Mouse (Mus musculus): ENCODE results near the gene Dgki. TPM values are rescaled to one million over a fixed set of nuclear protein-coding genes. Genes with fewer than 3 reads are reported as not detected.

Dgki gene
- total and polyA plus RNA-seq, 2 experiments from 2014 or later: 4.5 to 20.1 TPM

DNA sequence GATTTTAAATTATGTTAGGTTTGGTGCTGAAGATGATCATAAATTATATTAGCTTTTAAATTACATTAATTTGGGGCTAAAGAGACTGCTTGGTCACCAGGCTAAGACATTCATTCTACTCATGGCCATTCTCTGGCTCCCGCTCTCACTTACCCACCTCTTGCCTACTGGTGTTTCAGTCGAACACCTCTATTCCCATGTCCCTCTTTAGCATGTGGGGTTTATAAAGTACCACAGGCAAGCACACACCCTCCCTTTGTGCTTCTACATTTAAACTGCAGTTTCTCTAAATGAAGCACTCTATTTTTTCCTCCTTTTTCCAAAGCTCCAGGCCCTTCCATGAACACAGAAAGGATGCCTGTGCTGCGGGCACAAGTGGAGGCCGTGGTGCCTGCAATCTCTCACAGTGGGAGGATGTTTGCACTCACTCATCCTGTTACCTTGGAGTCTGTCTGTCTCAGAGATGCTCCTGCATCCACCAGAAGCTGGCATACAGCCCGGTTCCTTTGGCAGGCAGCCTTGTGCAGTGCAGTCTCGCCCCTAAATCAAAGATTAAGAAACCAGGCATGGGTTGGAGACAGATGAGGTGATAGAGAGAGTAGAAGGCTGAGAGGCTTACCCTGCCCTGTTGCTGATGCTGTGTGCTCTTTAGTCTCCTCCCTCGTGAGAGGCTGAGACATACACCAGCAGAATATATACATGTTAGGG, 449.4 kb downstream of the Dgki start:
- H3K9ac ChIP-seq (replicated peaks; ENCODE audit: low read length): no peak overlapping the region
- TF ChIP-seq CTCF (IDR thresholded peaks at IDR 0.05; ENCODE audit: low read depth): no peak
- no peaks in the 10 kb centered on the region for H3K4me1 ChIP-seq (ENCODE audit: insufficient read depth, low read length)
- H3K9me3 ChIP-seq (ENCODE audit: low read length): no peaks in the 10 kb centered on the region
- no peaks in the 10 kb centered on the region for H3K27me3 ChIP-seq (ENCODE audit: insufficient read depth, low read length)
- peak overlapping the region; percentile 17 for H3K27ac ChIP-seq
- H3K4me3 ChIP-seq (ENCODE audit: low read length): no peak overlapping the region
- ATAC-seq (peak; percentile 94), DNase-seq (ENCODE audit: low spot score) (peak; percentile 88)
- peaks cover 4% of the 10 kb centered on the region; the same call in 1 of the 2 replicates for H3K36me3 ChIP-seq (ENCODE audit: insufficient read depth, low read length)
- 38% methylated on average over 7 of the region's 7 CpGs for WGBS
- H3K4me2 ChIP-seq (ENCODE audit: low read depth, low read length): no peak overlapping the region

DNA sequence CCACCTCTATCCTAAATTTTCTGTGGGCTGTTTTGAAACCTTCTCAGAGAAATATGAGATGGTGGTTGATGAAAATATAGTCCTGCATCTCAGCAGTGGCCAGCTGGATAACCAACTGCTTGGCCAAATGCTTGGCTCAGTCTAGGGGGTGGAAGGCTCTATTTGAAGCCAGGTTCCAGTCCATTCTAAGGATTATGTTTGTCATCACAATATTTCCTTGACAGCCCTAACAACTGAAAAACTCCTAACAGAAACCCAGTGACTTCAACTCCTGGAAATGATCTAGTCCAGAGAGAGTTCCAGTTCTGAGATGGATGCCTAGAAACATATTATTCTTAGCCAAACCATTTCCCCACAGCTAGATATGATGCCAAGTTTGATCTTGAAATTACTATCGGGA, 454.7 kb downstream of the Dgki start:
- H3K4me2 ChIP-seq (ENCODE audit: low read depth, low read length): no peak overlapping the region
- no peak overlapping the region for H3K27ac ChIP-seq
- peaks cover 4% of the 10 kb centered on the region; the same call in 1 of the 2 replicates for H3K36me3 ChIP-seq (ENCODE audit: insufficient read depth, low read length)
- no peak overlapping the region for H3K4me3 ChIP-seq (ENCODE audit: low read length)
- ATAC-seq (no peak), DNase-seq (ENCODE audit: low spot score) (no peak)
- peaks cover 4% of the 10 kb centered on the region; the same call in 1 of the 2 replicates for H3K4me1 ChIP-seq (ENCODE audit: insufficient read depth, low read length)
- H3K9ac ChIP-seq (replicated peaks; ENCODE audit: low read length): no peak overlapping the region
- no peaks in the 10 kb centered on the region for H3K27me3 ChIP-seq (ENCODE audit: insufficient read depth, low read length)
- no peak for TF ChIP-seq CTCF (IDR thresholded peaks at IDR 0.05; ENCODE audit: low read depth)
- 62% methylated on average over 1 of the region's 1 CpGs for WGBS
- H3K9me3 ChIP-seq (ENCODE audit: low read length): no peaks in the 10 kb centered on the region

DNA sequence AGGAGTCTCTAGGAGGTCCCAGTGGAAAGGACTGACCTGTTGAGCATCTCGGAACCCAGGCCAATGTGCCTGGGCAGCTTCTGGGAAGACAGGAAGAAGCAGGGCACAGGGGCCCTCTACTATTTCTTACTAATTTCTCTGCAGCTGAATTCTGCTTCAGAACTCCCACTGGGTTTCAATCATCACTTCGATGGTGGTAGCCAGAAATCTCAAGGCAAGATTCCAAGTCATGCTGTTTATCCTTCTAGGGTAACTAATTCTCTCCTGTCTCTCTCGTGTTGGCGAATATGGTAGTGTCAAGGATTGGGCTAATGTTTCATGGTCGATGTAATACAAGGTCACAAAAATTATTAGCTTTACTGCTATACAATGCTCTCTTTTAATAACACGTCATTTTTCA, 455.7 kb downstream of the Dgki start:
- Histone ChIP-seq H3K4me2 (ENCODE audit: low read depth, low read length) (no peak overlapping the region), H3K36me3 (ENCODE audit: insufficient read depth, low read length) (peaks cover 4% of the 10 kb centered on the region; the same call in 1 of the 2 replicates), H3K4me1 (ENCODE audit: insufficient read depth, low read length) (peaks cover 4% of the 10 kb centered on the region; the same call in 1 of the 2 replicates), H3K27me3 (ENCODE audit: insufficient read depth, low read length) (no peaks in the 10 kb centered on the region), H3K27ac (no peak overlapping the region), H3K9me3 (ENCODE audit: low read length) (no peaks in the 10 kb centered on the region), H3K9ac (replicated peaks; ENCODE audit: low read length) (no peak overlapping the region), H3K4me3 (ENCODE audit: low read length) (no peak overlapping the region)
- WGBS: 44% methylated on average over 6 of the region's 6 CpGs
- ATAC-seq (peak; percentile 59), DNase-seq (ENCODE audit: low spot score) (peak; percentile 87)
- TF ChIP-seq CTCF (IDR thresholded peaks at IDR 0.05; ENCODE audit: low read depth): no peak

DNA sequence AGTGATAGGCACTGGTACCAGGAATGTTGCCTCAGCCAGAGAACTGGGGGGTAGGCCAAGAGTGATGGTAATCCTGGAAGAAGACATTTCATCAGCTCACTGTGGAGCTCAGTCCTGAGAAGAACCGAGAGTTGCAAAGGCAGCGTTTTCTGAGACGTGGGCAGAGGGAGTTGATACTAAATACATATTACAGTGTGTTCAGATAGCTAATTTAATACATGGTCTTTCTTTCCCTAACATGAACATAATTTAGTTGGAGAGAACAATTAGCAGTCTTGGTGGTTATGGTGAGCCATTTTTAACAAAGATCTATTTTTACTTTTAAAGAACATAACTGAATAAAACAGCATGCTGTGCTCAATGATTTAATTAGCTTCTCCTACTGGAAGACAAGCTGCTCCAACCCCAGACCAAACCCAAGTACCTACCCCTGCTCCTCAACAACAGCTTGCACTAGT, 456.9 kb downstream of the Dgki start:
- H3K4me3 ChIP-seq (ENCODE audit: low read length): no peak overlapping the region
- no peaks in the 10 kb centered on the region for H3K9me3 ChIP-seq (ENCODE audit: low read length)
- 45% methylated on average over 3 of the region's 3 CpGs for WGBS
- no peaks in the 10 kb centered on the region for H3K27me3 ChIP-seq (ENCODE audit: insufficient read depth, low read length)
- no peak overlapping the region for H3K4me2 ChIP-seq (ENCODE audit: low read depth, low read length)
- H3K36me3 ChIP-seq (ENCODE audit: insufficient read depth, low read length): peaks cover 4% of the 10 kb centered on the region; the same call in 1 of the 2 replicates
- DNase-seq (ENCODE audit: low spot score) (peak; percentile 43), ATAC-seq (no peak; the same call in 1 of the 2 replicates)
- no peak for TF ChIP-seq CTCF (IDR thresholded peaks at IDR 0.05; ENCODE audit: low read depth)
- peaks cover 4% of the 10 kb centered on the region; the same call in 1 of the 2 replicates for H3K4me1 ChIP-seq (ENCODE audit: insufficient read depth, low read length)
- H3K9ac ChIP-seq (replicated peaks; ENCODE audit: low read length): no peak overlapping the region
- H3K27ac ChIP-seq: peak overlapping the region; percentile 20; the same call in 1 of the 2 replicates

DNA sequence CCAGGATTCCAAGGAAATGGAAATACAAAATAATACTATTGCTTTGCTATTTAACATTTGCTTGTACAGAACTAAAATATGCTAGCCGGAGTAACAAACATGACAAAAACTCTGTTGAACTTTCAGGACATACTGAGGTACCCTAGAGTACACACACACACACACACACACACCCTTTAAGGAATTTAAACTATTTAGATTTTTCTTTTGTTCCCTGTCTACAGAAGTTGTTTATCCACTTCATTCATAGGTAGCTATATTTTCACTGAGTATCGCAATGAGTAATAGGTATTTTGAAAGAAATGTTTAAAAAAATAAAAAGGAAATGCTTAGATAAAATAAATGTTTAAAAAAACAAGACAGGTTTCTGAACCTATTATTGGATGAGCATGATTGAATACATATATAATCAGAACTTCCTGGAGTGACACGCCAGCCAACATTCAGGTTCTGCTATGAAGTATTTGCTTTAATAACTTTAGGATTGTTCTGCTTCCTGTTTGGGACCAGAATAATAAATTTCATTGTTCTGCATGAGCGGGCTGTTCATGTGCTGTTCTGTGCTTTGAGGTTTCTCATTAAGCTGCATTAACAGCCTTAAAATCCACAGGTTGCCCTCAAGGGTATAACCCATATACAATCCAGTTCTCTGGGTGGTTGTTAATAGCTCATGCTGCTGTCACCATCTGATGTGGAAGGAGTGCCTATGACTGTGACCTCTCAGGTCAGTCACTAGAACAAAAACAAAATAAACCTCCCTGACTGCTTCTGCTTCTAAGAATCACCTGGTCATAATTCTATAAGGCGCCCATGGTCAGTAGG, 457.7 kb downstream of the Dgki start:
- Histone ChIP-seq H3K36me3 (ENCODE audit: insufficient read depth, low read length) (peaks cover 4% of the 10 kb centered on the region; the same call in 1 of the 2 replicates), H3K9ac (replicated peaks; ENCODE audit: low read length) (no peak overlapping the region), H3K4me2 (ENCODE audit: low read depth, low read length) (no peak overlapping the region), H3K27me3 (ENCODE audit: insufficient read depth, low read length) (no peaks in the 10 kb centered on the region), H3K4me3 (ENCODE audit: low read length) (no peak overlapping the region), H3K4me1 (ENCODE audit: insufficient read depth, low read length) (peaks cover 4% of the 10 kb centered on the region; the same call in 1 of the 2 replicates), H3K27ac (no peak overlapping the region), H3K9me3 (ENCODE audit: low read length) (no peaks in the 10 kb centered on the region)
- ATAC-seq: no peak
- WGBS: 80% methylated on average over 5 of the region's 5 CpGs
- no peak for DNase-seq (ENCODE audit: low spot score)
- no peak for TF ChIP-seq CTCF (IDR thresholded peaks at IDR 0.05; ENCODE audit: low read depth)

DNA sequence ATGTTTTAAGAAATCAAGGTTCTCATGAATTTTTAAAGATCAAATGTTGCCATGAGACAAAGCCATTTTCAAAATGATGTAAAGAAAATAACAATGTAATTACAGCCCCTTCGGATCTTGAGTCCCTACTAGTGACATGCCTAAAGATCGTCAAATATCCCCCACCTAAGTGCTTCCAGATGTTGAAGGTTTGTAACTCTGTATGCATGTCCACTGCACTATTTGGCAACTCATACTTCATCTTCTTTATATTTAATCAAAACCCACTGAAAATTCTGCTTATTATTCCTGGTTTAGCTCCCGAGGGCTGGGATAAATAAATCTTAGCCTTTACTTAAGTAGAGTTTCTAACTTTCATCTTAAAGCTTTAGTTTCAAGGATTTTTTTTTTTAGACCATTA, 458.3 kb downstream of the Dgki start:
- no peak overlapping the region for H3K4me2 ChIP-seq (ENCODE audit: low read depth, low read length)
- DNase-seq (ENCODE audit: low spot score) (no peak), ATAC-seq (no peak)
- H3K4me3 ChIP-seq (ENCODE audit: low read length): no peak overlapping the region
- H3K9me3 ChIP-seq (ENCODE audit: low read length): no peaks in the 10 kb centered on the region
- no peak overlapping the region for H3K27ac ChIP-seq
- 74% methylated on average over 3 of the region's 3 CpGs for WGBS
- 0 out of 2 replicates have a peak, but pooled peaks cover 4% of the 10 kb centered on the region for H3K36me3 ChIP-seq (ENCODE audit: insufficient read depth, low read length)
- peaks cover 4% of the 10 kb centered on the region; the same call in 1 of the 2 replicates for H3K4me1 ChIP-seq (ENCODE audit: insufficient read depth, low read length)
- H3K27me3 ChIP-seq (ENCODE audit: insufficient read depth, low read length): no peaks in the 10 kb centered on the region
- TF ChIP-seq CTCF (IDR thresholded peaks at IDR 0.05; ENCODE audit: low read depth): no peak
- H3K9ac ChIP-seq (replicated peaks; ENCODE audit: low read length): no peak overlapping the region

Measured in hindbrain, postnatal 0 days (tissue).